Mouse (Mus musculus) urinary bladder, postnatal 25 days (tissue): ENCODE results near the gene Stox2.

Source experiments
- DNase-seq: peaks from one replicate; pipeline ENCODE4 v3.0.0; 2022; ENCODE audit warnings: low spot score

The Stox2 gene

DNA sequence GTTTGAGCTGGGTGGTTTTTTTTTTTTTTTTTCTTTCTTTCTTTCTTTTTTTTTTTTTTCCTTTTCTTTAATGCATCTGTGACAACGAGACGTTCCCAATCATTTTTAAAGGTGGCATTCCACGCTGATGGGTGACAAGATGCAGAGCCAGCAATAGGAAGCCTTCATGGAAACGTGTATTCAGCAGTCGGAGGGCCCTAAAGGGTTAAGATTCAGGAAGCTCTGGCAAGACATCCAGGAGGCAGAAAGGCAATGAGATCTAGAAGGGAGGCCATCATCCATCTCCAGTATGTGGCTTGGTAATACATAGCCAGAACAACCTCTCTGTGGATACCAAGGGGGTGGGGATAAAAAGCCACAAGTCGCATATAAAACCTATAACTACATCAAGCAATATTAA, 156.5 kb downstream of the Stox2 start:
- no peak for DNase-seq

DNA sequence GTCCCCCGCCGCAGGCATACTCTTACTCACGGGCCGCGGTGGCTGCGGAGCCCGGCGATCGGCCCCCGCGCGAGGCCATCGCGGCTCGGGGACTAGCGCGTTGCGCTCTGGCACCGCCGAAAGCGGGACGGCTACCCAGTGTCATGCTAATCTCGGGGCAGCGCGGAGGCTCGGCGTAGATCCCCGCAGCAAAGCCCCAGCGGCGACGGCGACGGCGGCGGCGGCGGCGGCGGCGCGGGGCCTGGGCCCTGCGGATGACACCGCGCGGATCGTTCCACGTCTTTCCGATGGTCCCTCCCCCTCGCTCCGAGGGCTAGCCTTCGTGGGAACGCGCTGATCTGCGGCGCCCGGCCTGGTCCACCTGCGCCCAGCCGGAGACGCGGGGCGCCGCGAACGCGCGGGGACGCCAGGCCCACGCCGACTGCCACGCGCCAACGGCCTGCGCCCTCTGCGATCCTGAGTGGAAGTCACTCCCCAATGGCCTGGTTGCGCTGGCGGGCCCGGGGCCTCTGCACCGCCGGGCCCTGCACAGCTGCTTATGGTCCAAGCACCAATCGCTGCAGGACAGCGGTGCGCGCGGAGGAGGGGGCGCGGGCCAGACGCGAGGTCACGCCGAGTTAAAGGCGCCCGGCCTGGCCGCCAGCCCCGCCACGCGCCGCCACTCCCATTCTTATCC, 157.2 kb downstream of the Stox2 start:
- DNase-seq, result peak; percentile 46

DNA sequence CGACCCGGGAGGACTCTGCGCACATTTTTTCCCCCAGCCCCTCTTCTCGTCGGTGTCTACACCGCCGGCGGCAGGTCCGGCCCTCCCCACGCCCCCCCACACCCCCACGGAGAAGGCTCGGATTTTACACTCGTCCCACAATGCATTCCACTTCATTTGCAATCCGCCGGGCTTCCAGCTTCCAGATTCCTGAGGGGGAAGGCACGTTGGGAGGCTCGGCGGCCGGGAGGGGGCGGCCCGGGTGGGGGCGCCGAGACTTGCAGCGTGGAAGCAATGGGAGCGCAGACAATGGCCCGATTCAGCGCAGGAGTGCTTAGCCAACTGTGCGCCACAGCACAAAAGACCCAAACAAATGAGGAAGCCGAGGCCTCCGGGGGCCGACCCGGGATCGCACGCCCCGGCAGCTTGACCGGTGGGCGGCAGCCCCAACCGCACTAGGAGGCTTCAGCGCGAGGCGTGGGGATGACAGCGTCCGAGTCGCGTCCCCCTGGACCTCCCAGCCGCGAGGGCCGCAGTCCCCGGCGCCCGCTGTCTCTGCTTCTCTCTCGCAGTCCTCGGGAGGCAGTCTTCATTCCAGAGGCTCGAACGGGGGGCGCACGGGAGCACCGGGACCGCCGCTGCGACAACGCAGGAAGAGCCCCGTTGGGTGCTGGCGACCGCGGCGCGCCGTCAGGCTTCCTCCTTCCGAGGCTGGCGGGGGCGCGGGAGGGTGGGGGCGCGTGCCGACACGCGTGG, 157.9 kb downstream of the Stox2 start:
- DNase-seq, result peak; percentile 19

DNA sequence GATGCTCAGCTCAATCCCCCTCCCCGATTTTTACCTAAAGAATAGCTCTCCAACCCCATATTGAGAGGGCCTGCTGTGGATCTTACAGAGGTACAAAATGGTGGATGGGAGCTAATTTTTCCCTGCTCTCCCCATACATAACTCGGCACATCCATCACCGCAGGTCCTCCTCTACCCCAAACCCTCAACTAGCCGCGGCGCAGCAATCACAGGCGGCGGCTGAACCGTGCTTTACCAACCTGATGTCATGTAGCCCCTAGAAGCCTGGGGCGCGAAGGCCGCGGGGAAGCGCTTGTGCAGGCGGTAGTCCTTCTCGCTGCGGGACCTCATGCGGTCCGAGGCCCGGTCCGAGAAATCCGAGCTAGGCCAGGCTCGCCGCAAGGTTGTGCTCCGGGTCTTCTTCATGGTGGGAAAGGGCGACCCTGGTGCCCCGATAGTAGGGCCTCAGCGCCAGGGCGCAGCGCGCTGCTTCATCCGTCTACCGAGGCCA, 158.5 kb downstream of the Stox2 start:
- no peak for DNase-seq

DNA sequence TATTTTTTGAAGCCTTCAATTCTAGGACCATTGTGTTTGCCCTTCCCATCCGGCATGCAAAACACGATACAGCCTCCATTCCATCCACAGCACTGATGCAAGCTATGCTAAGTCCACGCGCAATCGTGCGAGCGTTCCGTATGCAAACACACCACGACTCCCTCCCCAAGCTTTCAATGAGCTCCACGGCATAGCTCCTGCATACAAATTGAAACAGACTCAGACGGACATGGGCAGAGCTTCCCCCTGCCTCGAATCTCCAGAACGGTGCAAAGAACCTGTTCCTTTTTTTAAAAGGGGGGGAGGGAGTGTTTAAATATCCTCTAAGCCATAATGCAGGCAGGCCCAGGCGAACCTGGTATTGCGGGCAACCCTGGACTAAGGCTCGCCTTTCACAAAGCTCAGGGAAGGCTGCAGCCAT, 159.0 kb downstream of the Stox2 start:
- no peak for DNase-seq

DNA sequence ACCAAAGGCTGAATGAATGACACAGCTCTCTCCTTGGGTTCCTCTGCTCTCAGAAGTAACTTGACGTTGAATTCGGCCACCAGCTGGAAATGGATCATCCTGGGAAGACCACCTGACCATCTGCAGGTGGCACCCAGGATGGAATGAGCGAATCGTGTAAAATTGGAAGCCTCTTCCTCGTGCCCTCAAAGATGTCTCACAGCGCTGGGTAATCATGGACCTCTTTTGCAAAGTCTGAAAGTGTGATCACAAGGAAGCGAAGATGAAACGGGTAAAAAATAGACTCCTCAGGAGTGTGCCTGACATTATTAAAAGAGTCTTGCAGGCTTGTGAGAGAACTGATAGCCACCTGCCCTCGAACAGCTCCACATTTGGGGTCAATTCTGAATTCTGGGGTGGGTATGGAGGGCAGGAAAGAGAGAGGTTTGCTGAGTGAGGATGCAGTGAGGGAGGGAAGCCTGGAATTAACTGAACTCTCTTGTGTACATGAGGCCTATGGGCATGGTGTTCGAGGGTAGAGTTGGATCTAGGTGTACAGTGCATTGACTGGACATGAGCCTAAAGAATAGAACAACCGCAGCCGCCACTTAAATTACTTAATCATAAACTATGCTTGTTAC, 160.0 kb downstream of the Stox2 start:
- DNase-seq, result no peak

DNA sequence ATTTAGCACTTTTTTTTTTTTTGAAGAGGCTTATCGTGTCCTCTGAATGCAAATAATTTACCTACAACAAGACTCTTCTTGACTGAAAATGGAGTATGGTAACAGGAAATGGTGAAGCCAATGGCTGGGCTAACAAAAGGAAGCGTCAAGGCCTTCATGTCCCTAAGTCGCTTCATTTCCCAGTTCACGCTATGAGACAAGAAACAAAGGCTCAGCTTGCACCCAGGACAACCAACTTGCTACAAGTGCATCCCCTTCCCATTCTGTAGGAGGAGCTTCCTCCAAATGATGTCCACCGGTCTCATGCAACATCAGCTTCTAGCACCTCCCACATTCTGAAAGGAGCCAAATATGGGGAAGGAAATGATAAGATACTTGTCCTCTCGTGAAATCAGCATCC, 160.7 kb downstream of the Stox2 start:
- no peak for DNase-seq

DNA sequence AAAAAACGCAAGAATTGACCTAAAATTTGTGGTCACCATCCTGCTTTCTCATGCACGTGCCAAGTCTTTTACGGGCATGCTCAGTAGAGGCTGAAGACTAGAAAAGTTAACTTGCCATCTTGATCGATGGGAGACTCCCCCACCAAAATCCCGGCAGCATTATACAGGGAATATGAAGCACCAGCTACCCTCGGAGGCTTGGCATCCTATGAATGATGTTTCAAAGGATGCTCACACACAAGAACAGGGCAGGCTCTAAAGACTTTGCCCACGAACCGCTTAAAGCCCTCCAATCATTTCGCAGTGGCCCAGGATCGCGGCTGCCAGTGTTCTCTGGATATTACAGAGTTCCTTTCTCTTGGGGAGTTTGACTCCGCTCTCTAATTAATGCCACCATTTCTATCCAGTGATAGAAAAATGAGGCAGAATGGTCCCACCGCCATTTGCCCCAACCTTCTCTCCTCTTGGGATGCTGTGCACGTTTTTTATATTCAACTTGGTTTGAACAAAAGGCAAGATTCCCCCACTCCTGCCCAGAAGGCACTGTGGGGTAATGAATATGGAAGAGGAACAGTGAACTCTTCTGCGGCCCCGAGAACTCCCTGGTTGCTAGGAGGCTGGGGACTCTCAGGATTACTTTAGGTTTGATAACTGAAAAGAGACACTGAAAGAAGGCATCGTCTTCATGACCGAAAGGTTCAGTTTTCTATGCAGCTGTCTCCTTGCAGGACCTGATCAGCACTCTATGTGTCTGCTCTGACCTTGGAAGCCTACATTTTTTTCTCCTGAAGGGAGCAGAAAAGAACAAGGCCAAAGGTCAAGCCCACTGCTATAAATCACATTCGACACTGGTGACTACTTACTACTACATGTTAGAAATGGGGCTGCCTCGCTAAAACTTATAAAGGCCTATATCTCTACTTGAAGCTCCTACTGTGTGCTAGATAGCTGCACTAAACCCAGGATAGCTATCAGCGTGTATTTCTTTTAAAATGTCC, 161.5 kb downstream of the Stox2 start:
- DNase-seq, result no peak

DNA sequence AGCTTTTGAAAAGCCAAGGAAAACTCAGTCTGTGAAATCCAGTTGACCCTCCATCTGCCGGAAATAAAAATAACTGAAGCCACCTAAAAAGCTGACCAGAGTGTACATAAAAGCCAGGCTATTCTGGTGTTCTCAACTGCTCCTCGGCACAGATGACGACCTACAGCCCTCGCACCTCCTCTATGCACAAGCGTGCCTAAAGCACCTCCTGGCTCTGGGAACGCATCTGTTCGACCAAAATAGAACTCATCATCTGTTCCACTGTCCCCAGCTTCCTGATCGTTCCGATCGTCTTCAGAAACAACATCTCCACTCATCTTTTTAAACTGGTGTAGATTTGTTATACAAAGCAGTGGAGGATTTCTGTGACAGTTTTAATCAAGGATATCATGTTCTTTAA, 166.3 kb downstream of the Stox2 start:
- no peak for DNase-seq

DNA sequence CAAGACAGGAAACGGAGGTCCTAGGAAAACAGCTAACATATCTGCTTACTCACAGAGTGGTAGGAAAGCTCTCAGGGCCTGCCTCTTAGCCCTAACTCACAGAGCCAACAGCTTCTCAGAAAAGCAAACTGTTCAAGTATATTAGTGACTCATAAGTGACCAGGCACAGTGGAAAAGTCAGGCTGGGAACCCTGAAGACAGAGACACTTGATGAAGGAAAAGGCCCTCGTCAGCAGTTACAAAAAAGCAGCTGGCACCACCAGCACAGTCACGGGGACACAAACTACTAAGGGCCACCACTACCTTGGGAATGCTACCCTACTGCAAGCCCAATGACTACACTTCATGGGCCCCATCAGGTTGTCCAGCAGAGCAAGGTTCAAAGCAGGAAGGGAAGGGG, 168.0 kb downstream of the Stox2 start:
- no peak for DNase-seq

DNA sequence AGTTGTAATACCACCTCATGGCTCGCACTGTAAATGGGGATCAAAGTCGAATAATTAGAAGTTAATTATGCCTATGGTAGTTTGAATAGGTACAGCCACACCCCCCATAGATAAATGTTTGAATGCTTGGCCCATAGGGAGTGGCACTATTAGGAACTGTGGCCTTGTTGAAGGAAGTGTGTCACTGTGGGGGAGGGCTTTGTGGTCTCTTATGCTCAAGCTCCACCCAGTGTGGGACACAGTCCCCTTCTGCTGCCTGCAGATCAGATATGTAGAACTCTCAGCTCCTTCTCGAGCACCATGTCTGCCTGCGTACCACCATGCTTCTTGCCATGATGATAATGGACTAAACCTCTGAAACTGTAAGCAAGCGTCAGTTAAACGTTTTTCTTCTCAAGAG, 177.2 kb downstream of the Stox2 start:
- no peak for DNase-seq

DNA sequence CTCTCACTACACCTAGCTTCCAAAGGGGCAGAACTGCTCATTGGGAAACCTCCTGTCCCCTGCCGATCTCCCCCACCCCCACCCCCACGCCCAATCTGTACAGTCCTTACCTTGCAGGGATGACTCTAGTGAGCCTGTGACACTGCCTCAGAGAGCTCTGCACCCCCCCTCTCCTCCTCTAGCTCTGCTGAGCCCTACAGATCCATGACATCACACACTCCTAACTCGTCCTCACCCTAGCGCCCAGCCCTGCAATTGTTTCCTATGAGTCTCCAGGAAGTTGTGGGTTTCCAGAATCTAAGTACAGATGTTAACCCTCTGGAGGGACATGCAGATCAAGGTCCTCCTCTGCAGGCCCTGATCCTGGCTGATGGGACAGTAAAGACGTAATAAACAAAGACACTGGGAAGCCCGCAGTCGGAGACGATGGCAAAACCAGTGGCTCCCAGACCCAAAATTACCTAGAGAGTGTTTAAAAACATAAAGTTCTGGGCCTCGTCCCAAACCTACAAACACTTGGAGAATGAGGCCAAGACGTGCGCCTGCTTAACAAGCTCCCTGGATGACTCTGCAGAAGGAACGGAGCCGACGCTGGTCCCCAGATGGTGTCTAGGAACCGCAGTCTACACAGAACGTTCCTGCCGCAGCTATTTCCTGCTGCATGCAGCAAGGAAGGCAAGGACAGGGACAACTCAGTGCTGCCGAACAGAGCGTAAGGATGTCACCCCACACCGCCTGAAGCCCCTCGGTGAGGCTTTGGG, 177.9 kb downstream of the Stox2 start:
- no peak for DNase-seq

DNA sequence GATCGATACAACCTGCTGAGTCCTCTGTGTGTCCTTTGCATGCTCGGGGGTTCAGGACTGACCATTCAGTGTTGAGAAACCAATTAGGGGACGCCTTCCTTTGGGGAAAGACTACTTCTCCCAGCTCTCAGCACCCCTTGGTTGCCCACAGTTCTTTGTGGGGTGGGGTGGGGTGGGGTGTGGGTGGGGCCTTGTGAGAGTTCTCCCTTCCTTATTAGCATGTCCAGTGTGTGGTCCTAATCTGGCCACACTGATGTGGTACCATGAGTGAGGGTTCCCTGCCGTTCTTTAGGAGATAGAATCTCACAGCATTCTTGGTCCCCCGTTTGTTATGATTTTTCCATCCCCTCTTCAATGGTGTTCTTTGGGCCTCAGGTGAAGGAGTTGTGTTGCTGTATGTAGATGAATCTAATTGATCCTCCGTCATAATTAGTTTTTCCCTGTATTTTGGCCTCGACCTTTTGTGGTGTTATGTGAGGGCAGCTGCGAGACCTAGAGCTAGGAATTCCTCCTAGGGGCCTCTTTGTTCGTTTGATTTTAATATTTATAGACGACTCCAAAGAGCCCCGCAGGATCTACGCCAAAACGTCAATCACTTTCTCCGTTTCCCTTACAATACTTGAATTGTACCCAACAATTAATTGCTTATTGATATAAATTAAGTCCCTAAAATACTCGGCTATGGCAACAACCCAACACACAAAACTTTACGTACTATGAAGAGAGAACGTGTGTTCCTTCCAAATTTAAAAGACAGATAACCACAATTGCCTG, 182.9 kb downstream of the Stox2 start:
- DNase-seq, result no peak

DNA sequence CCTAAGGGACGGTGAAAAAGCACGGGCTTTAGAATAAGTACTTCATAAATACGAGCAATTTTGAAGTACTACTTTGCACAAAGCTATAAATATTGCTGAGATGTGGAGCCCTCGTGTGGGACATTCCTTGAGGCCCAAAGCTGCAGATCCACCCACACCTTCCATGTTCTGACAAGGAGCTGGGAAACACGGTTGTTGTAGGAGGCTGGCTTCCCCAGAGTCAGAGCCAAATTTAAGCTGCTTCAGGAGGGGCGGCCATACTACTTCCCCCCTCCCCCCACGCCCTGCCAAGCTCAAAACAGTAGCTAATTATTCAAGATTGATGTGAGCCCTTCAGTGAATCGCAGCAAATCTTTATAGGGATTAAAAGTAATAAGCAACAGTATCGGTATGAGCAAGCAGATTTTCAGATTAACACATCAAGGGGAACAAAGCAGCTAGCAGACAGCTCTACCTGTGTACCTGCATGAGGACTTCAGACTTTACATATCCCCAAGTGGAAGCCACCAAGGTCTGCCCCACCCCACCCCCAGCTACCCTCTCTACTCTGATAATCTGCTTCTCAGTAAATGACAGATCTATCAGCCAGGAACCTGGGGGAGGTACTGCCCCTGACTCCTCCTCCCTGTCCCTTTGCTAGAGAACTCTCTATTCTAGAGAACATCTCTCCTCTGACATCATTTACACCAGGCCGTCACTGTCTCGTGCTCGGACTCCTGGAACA, 185.2 kb downstream of the Stox2 start:
- no peak for DNase-seq

DNA sequence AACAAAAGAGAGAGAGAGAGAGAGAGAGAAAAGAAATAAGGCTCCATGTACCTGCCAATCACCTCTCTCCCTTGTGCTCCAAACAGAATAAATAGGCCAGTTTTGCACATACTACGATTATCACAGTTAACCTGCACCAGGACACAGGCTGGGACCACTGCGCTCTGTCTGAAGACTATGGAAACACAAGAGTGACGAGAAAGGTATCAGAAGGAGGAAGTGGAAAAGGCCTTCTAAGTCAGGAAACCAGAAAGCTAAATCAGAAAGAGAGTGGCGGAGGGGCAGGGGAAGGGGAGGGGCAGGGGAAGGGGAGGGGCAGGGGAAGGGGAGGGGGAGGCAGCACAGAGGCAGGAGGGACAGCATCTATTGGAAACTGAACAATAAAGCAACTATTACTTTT, 195.3 kb downstream of the Stox2 start:
- DNase-seq, result no peak

DNA sequence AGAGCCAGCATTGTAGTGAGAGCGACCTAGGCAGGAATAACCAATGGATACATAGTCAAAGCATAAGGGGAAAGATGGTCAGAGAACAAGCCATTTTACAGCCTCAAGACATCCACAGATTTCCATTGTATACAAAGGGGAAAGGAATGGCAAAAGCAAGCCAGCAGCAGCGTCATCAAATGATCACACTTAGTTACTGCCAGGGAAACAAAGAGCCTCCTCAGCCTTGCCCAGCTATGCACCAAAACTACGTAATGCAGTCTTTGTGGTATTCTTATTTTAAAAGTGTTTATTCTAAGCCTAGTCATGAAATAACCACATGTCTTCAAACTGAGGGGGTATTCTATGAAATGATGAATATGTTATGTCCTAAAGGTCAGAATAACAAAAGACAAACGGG, 201.0 kb downstream of the Stox2 start:
- no peak for DNase-seq

DNA sequence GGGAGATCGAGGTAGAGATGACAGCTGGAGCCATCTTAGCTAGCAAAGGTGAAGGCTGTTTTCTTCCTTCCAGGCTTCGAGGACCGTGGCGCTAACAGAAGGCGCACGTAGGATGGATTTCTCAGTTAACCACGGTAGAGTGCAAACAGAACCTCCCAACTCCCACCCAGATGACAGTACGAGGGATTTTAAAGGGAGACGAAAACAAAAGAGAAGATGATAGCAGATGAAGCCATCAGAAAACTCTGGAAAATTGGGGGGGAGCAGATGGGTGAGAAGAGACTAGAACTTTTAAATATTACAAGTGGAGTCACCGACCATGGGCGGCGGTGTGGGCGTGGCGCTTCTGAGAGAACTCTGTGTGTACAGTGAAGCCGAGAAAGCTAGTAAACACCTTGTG, 202.0 kb downstream of the Stox2 start:
- no peak for DNase-seq

DNA sequence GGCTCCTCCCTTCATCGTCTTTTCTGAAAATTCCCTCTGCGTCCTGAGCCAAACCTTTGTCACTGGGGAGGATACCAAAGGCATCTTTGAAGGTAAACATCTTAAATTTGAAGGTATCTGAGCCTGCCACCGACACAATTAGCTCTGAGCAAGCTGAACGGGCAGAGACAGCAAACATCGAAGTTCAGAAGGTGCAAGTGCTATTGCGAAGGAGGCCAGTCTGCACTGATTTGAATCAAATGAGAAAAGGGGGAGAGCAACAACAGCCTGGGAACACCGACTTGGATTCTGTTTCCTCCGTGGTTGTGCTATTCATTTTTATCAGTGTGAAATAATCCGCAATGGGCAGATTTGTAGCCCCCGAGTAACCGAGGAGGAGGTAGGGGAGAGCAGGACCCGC, 202.5 kb downstream of the Stox2 start:
- DNase-seq, result no peak

DNA sequence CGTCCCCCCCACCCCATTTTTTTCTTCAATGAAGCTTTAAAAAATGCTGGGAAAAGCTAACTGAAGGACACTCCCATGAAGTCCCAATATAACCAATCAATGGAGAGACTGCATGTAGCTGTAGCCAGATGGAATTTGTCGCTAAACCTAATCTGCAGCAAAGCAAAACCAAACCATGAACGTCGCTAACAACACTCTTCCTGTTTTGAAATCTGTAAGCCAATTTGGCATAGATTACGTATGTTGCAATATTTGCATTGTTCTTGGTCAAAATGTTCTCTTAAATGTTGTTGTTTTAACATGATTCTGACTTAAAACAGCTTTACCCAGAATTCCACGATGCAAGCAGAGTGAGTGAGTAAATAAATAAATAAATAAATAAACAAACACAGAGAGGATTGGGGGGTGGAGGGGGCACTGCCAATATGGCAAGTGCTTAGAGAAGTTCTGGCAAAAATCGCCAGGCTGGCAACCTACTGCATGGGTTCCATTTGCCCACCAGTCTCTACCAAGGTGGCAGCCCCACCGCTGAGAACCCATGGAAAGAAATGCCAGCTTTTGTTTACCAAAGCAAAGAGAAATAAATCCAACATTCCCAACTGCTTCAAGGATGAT, 203.0 kb downstream of the Stox2 start:
- no peak for DNase-seq
